Mouse (Mus musculus): ENCODE measurements at regions not wholly inside any gene's neighbourhood (a gene's known extent, or its start where the extent isn't known, plus 50 kb on each side); places are given as distances from the start of the nearest gene placed in this dataset.

GRCm38 (mm10) chr14:54097026-54097425 lies 156.9 kb downstream of the Dad1 start:
- no peak for DNase-seq

GRCm38 (mm10) chr14:54092444-54092843 lies 161.5 kb downstream of the Dad1 start:
- DNase-seq = no peak

GRCm38 (mm10) chr14:54086660-54087059 lies 167.2 kb downstream of the Dad1 start:
- no peak for DNase-seq

GRCm38 (mm10) chr14:54074659-54075058 lies 179.2 kb downstream of the Dad1 start:
- no peak for DNase-seq

GRCm38 (mm10) chr14:54072283-54072912 lies 181.5 kb downstream of the Dad1 start:
- DNase-seq = no peak

- no peak for DNase-seq
Measured at GRCm38 (mm10) chr14:54070240-54070639, 183.7 kb downstream of the Dad1 start.

- no peak for DNase-seq
Measured at GRCm38 (mm10) chr14:54068684-54069083, 185.2 kb downstream of the Dad1 start.

GRCm38 (mm10) chr14:54065466-54065865 lies 188.4 kb downstream of the Dad1 start:
- DNase-seq = no peak

GRCm38 (mm10) chr14:54064541-54065402 lies 189.1 kb downstream of the Dad1 start:
- peak; percentile 31 for DNase-seq

GRCm38 (mm10) chr14:54061570-54061969 lies 192.3 kb downstream of the Dad1 start:
- no peak for DNase-seq

GRCm38 (mm10) chr14:54059776-54060175 lies 194.1 kb downstream of the Dad1 start:
- peak; percentile 70 for DNase-seq

- peak; percentile 62 for DNase-seq
Measured at GRCm38 (mm10) chr14:54059096-54059495, 194.8 kb downstream of the Dad1 start.

- no peak for DNase-seq
Measured at GRCm38 (mm10) chr14:54056691-54057090, 197.2 kb downstream of the Dad1 start.

- no peak for DNase-seq
Measured at GRCm38 (mm10) chr14:54055390-54055789, 198.5 kb downstream of the Dad1 start.

GRCm38 (mm10) chr14:54042286-54042685 lies 211.6 kb downstream of the Dad1 start:
- no peak for DNase-seq

- no peak for DNase-seq
Measured at GRCm38 (mm10) chr14:54040644-54041043, 213.3 kb downstream of the Dad1 start.

- DNase-seq = no peak
Measured at GRCm38 (mm10) chr14:54034516-54034915, 219.4 kb downstream of the Dad1 start.

- DNase-seq = no peak
Measured at GRCm38 (mm10) chr14:54023552-54023951, 230.4 kb downstream of the Dad1 start.

GRCm38 (mm10) chr14:54021443-54021842 lies 232.5 kb downstream of the Dad1 start:
- no peak for DNase-seq

- no peak for DNase-seq
Measured at GRCm38 (mm10) chr14:54014628-54015027, 239.3 kb downstream of the Dad1 start.

- no peak for DNase-seq
Measured at GRCm38 (mm10) chr14:54002083-54002482, 251.8 kb downstream of the Dad1 start.

- DNase-seq = peak; percentile 42
Measured at GRCm38 (mm10) chr14:54000527-54000926, 253.4 kb downstream of the Dad1 start.

- no peak for DNase-seq
Measured at GRCm38 (mm10) chr14:53993427-53993826, 260.5 kb downstream of the Dad1 start.

GRCm38 (mm10) chr14:53992712-53993286 lies 261.1 kb downstream of the Dad1 start:
- no peak for DNase-seq

Data from thymus, postnatal 14 days (tissue).